Mouse (Mus musculus) thymus, postnatal 0 days (tissue): Measurements from ENCODE around the gene Gm13283. TPM values are rescaled to one million over a fixed set of nuclear protein-coding genes. Genes with fewer than 3 reads are reported as not detected.
A peak's percentile ranks its signal among the peaks of the same experiment; 100 is the strongest.
"Not testable (repeated sequence)": the region's sequence is repeated elsewhere in the genome, so short reads cannot be mapped to it uniquely, and the experiment has no call there.

Source experiments
- DNase-seq: peaks from one replicate; pipeline ENCODE4 v3.0.0-alpha.2; 2015; ENCODE audit warnings: low spot score
- polyA plus RNA-seq: library from polyadenylated mRNA; unstranded; fragments of >200 nt; fragmentation: Nextera tagmentation; extraction: Ambion mirVana; gene quantifications from 2 replicates; pipeline ENCODE4 v1.2.1, GENCODE M21; 2015

Gene Gm13283
- polyA plus RNA-seq, 1 experiment from 2014 or later: 0.33 TPM

DNA sequence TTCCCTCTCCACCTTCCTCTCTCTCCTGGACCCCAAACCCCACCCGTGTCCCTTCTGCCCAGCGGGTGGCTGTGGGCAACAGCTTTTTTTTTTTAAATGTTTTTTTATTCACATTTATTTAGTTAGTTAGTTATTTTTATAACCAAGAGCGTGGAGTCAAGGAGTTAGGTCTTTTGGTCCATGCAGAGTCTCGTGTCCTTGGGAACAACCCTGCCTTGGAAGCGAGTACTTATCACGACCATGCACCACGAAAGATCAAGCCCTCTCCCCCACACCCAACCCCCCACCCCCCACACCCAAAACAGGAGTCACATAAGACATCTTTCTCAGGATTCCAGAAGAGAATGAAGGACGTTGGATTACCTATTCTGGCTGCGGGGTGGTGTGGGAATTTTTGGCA, 2.4 kb downstream of the Gm13283 start:
- not testable (repeated sequence) for DNase-seq

DNA sequence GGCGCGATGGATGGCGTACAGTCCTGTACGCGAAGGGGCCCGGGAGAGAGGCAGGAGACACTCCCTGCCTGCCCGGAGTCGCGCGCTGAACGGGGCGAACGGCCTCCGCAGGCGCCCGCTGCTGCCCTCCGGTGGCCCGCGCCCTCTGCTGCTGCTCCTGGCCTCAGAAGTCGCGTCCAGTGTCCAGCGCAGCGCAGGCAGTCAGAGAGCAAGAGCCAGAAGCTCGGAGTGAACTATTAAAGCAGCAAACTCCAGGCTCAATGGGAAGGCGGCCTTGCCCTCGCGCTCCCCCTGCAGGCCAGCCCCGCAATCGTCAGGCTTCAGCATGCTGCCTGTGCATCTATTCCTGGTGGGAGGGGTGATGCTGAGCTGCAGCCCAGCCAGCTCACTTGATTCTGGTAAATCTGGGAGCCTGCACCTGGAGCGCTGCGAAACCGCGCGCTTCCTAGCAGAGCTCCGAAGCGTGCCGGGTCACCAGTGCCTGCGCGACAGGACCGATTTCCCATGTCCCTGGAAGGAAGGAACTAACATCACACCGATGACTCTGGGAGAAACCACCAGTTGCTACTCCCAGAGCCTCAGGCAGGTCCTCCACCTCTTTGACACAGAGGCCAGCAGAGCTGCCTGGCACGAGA, 3.6 kb downstream of the Gm13283 start:
- peak; percentile 52 for DNase-seq

DNA sequence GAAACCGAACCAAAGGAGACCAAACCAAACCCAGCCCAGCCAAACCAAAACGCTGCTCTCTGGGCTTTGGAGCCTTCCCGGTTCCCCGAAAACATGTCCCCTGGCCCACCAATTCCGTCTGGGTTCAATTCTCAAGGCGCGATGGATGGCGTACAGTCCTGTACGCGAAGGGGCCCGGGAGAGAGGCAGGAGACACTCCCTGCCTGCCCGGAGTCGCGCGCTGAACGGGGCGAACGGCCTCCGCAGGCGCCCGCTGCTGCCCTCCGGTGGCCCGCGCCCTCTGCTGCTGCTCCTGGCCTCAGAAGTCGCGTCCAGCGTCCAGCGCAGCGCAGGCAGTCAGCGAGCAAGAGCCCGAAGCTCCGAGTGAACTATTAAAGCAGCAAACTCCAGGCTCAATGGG, 13.6 kb downstream of the Gm13283 start, which contains the start of gene Gm13290:
Gene Gm13290 (plus strand): TSS at position 301 of the 400 bp plus-strand sequence.
- not testable (repeated sequence) for DNase-seq

GRCm38 (mm10) chr4:88776622-88777021, 16.7 kb downstream of the Gm13283 start, which contains the start of gene Gm13289:
TSS of gene Gm13289 (plus strand) at chr4:88776922.
- not testable (repeated sequence) for DNase-seq

DNA sequence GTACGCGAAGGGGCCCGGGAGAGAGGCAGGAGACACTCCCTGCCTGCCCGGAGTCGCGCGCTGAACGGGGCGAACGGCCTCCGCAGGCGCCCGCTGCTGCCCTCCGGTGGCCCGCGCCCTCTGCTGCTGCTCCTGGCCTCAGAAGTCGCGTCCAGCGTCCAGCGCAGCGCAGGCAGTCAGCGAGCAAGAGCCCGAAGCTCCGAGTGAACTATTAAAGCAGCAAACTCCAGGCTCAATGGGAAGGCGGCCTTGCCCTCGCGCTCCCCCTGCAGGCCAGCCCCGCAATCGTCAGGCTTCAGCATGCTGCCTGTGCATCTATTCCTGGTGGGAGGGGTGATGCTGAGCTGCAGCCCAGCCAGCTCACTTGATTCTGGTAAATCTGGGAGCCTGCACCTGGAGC, 19.6 kb downstream of the Gm13283 start, which contains the start of gene Gm13272:
Gene Gm13272 (plus strand): TSS at position 301 of the 400 bp plus-strand sequence.
- not testable (repeated sequence) for DNase-seq

- not testable (repeated sequence) for DNase-seq
Measured at GRCm38 (mm10) chr4:88780320-88780719, 20.4 kb downstream of the Gm13283 start.

DNA sequence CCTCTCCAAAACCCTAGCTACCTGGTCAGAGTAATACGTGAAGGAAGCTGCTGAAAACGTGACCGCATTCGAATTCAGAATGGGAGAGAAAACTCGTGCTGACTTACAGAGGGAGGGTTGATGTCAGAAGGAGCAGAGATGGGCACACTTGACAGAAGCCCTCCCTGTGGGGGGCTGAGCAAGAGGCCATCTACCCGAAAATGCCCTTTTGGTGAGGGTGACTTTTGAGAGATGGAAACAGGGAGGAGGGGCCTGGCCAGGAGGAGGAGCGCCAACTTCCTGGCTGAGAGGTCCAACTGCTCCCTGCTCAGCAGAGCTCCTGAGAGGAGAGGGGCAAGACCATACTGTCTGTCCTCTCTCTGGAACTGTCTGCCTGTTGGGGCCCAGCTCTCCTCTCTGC, 21.9 kb downstream of the Gm13283 start, which contains the start of gene Ifnz:
Gene Ifnz (plus strand): TSS at position 301 of the 400 bp plus-strand sequence.
- not testable (repeated sequence) for DNase-seq

- DNase-seq: not testable (repeated sequence)
Measured at GRCm38 (mm10) chr4:88782335-88782734, 22.4 kb downstream of the Gm13283 start.

DNA sequence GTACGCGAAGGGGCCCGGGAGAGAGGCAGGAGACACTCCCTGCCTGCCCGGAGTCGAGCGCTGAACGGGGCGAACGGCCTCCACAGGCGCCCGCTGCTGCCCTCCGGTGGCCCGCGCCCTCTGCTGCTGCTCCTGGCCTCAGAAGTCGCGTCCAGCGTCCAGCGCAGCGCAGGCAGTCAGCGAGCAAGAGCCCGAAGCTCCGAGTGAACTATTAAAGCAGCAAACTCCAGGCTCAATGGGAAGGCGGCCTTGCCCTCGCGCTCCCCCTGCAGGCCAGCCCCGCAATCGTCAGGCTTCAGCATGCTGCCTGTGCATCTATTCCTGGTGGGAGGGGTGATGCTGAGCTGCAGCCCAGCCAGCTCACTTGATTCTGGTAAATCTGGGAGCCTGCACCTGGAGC, 25.5 kb downstream of the Gm13283 start, which contains the start of gene Gm13276:
Gene Gm13276 (plus strand): TSS at position 301 of the 400 bp plus-strand sequence.
- not testable (repeated sequence) for DNase-seq

GRCm38 (mm10) chr4:88788402-88788801, 28.5 kb downstream of the Gm13283 start, which contains the start of gene Gm13277:
TSS of gene Gm13277 (plus strand) at chr4:88788632.
- not testable (repeated sequence) for DNase-seq

- DNase-seq: not testable (repeated sequence)
Measured at GRCm38 (mm10) chr4:88791250-88791649, 31.3 kb downstream of the Gm13283 start, which contains the start of gene Gm13278. TSS of gene Gm13278 (plus strand) at chr4:88791550.

- DNase-seq: not testable (repeated sequence)
Measured at GRCm38 (mm10) chr4:88793936-88794675, 34.2 kb downstream of the Gm13283 start, which contains the start of gene Gm13275. TSS of gene Gm13275 (plus strand) at chr4:88794487.

GRCm38 (mm10) chr4:88797097-88797496, 37.2 kb downstream of the Gm13283 start, which contains the start of gene Gm13279:
TSS of gene Gm13279 (plus strand) at chr4:88797397.
- not testable (repeated sequence) for DNase-seq

DNA sequence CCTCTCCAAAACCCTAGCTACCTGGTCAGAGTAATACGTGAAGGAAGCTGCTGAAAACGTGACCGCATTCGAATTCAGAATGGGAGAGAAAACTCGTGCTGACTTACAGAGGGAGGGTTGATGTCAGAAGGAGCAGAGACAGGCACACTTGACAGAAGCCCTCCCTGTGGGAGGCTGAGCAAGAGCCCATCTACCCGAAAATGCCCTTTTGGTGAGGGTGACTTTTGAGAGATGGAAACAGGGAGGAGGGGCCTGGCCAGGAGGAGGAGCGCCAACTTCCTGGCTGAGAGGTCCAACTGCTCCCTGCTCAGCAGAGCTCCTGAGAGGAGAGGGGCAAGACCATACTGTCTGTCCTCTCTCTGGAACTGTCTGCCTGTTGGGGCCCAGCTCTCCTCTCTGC, 39.4 kb downstream of the Gm13283 start, which contains the start of gene Gm13285:
Gene Gm13285 (plus strand): TSS at position 301 of the 400 bp plus-strand sequence.
- DNase-seq: not testable (repeated sequence)

DNA sequence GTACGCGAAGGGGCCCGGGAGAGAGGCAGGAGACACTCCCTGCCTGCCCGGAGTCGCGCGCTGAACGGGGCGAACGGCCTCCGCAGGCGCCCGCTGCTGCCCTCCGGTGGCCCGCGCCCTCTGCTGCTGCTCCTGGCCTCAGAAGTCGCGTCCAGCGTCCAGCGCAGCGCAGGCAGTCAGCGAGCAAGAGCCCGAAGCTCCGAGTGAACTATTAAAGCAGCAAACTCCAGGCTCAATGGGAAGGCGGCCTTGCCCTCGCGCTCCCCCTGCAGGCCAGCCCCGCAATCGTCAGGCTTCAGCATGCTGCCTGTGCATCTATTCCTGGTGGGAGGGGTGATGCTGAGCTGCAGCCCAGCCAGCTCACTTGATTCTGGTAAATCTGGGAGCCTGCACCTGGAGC, 43.0 kb downstream of the Gm13283 start, which contains the start of gene Gm13287:
Gene Gm13287 (plus strand): TSS at position 301 of the 400 bp plus-strand sequence.
- not testable (repeated sequence) for DNase-seq

DNA sequence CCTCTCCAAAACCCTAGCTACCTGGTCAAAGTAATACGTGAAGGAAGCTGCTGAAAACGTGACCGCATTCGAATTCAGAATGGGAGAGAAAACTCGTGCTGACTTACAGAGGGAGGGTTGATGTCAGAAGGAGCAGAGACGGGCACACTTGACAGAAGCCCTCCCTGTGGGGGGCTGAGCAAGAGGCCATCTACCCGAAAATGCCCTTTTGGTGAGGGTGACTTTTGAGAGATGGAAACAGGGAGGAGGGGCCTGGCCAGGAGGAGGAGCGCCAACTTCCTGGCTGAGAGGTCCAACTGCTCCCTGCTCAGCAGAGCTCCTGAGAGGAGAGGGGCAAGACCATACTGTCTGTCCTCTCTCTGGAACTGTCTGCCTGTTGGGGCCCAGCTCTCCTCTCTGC, 45.3 kb downstream of the Gm13283 start, which contains the start of gene Gm13288:
Gene Gm13288 (plus strand): TSS at position 301 of the 400 bp plus-strand sequence.
- DNase-seq: not testable (repeated sequence)

DNA sequence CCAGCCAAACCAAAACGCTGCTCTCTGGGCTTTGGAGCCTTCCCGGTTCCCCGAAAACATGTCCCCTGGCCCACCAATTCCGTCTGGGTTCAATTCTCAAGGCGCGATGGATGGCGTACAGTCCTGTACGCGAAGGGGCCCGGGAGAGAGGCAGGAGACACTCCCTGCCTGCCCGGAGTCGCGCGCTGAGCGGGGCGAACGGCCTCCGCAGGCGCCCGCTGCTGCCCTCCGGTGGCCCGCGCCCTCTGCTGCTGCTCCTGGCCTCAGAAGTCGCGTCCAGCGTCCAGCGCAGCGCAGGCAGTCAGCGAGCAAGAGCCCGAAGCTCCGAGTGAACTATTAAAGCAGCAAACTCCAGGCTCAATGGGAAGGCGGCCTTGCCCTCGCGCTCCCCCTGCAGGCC, 45.8 kb downstream of the Gm13283 start:
- not testable (repeated sequence) for DNase-seq
